Mouse (Mus musculus) midbrain, embryonic 12.5 days (tissue): ENCODE data around the gene Cdk20. TPM values are rescaled to one million over a fixed set of nuclear protein-coding genes. Genes with fewer than 3 reads are reported as not detected.

Experiments
- ATAC-seq: fragments of 200-750 bp; cut with Nextera tagmentation; 2 replicates; pipeline ENCODE4 v1.8.0; 2017; ENCODE audit warnings: low read depth, moderate TSS enrichment, moderate library complexity; ENCODE audit not compliant: low FRiP score
- H3K27ac ChIP-seq: fragments of 300-500 bp; sonication (generic); replicated peaks from 2 replicates; pipeline ENCODE4 v1.5.1; 2016; ENCODE audit warnings: mild to moderate bottlenecking
- H3K27me3 ChIP-seq: fragments of 300-500 bp; sonication (generic); 2 replicates; pipeline ENCODE4 v1.6.1; 2016; ENCODE audit warnings: mild to moderate bottlenecking
- H3K36me3 ChIP-seq: fragments of 300-500 bp; sonication (generic); 2 replicates; pipeline ENCODE4 v1.6.1; 2016
- H3K4me1 ChIP-seq: fragments of 300-500 bp; sonication (generic); 2 replicates; pipeline ENCODE4 v1.6.1; 2016
- H3K4me2 ChIP-seq: fragments of 300-500 bp; sonication (generic); replicated peaks from 2 replicates; pipeline ENCODE4 v1.6.1; 2016; ENCODE audit warnings: mild to moderate bottlenecking, moderate library complexity
- H3K4me3 ChIP-seq: fragments of 300-500 bp; sonication (generic); 2 replicates; pipeline ENCODE4 v1.5.1; 2016; ENCODE audit warnings: mild to moderate bottlenecking
- H3K9ac ChIP-seq: fragments of 300-500 bp; sonication (generic); replicated peaks from 2 replicates; pipeline ENCODE4 v1.6.1; 2016; ENCODE audit warnings: mild to moderate bottlenecking, moderate library complexity
- H3K9me3 ChIP-seq: fragments of 300-500 bp; sonication (generic); 2 replicates; pipeline ENCODE4 v1.6.1; 2016; ENCODE audit warnings: mild to moderate bottlenecking
- WGBS: fragments of 180-500 bp; shearing (Covaris S2); methylation state at CpG from one replicate; pipeline ENCODE4 v1.1.7; 2016; 5-methylcytosine and 5-hydroxymethylcytosine counted together
- polyA plus RNA-seq: library from polyadenylated mRNA; unstranded; fragments of >200 nt; fragmentation: Nextera tagmentation; extraction: Ambion mirVana; gene quantifications from 2 replicates; pipeline ENCODE4 v1.2.1, GENCODE M21; 2016

The Cdk20 gene
- polyA plus RNA-seq, 1 experiment from 2014 or later, result 12.6 TPM

GRCm38 (mm10) chr13:64405550-64405949 lies 26.6 kb upstream of the Cdk20 start:
- 83% methylated on average over 6 of the region's 6 CpGs for WGBS
- no peak for ATAC-seq
- Histone ChIP-seq H3K27me3 (no peaks in the 10 kb centered on the region), H3K4me1 (no peaks in the 10 kb centered on the region), H3K9me3 (no peaks in the 10 kb centered on the region), H3K4me2 (no peak overlapping the region), H3K4me3 (no peak overlapping the region), H3K27ac (no peak overlapping the region), H3K36me3 (no peaks in the 10 kb centered on the region), H3K9ac (no peak overlapping the region)

DNA sequence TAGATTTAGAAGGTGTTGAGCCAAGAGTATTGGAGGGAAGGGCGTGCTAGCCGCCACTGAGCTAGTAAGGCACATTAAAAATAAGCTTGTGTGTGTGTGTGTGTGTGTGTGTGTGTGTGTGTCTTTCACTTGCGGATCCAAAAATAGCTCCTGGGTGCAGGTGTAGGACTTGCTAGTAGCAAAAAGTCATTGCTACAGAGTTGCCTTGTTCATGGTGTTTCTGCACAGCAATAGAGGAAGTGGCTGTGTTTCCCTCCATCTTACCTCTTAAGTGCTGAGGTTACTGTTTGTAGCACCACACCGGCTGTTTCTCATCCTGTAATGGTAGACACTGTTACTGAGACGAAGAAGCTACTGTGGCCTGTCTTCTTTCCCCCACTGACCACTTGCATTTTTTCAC lies 24.1 kb upstream of the Cdk20 start:
- H3K4me1 ChIP-seq, result no peaks in the 10 kb centered on the region
- no peaks in the 10 kb centered on the region for H3K9me3 ChIP-seq
- WGBS, result 88% methylated on average over 5 of the region's 5 CpGs
- ATAC-seq, result no peak
- no peak overlapping the region for H3K27ac ChIP-seq
- H3K36me3 ChIP-seq, result no peaks in the 10 kb centered on the region
- no peak overlapping the region for H3K4me3 ChIP-seq
- H3K4me2 ChIP-seq, result no peak overlapping the region
- no peaks in the 10 kb centered on the region for H3K27me3 ChIP-seq
- no peak overlapping the region for H3K9ac ChIP-seq

DNA sequence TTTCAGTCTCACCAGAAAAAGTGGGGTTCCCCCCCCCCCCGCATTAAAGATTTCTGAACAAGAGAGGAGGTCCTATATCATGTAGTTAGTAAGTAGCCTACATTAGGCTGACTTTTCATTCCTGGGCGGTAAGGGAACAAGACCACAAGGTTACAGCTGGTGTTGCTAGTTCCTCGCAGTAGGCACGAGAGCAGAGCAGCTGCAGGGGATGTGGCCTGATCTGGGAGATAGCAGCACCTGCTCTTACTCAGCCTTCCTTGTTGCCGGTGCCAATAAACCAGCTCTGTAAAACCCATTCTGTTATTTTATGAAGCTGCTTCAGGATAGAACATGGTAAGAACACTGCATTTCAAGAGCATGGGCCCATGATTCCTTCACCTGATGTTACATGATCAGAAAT lies 21.5 kb upstream of the Cdk20 start:
- WGBS, result 87% methylated on average over 5 of the region's 5 CpGs
- no peak for ATAC-seq

DNA sequence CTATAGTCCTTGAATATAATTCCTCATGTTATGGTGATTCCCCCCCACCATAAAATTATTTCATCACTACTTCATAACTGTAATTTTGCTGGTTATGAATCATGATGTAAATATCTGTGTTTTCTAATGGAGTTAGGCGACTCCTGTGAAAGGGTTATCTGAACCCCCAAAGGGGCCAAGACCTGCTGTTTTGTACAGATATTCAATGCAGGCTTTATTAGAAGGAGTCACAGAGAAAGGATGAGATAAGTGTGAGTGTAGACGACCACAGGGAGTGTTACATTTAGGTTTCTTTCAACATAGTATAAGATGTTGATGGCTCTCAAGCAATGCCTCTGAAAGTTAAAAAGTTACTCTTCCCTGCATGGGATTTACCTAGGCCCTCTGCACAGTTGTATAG lies 20.8 kb upstream of the Cdk20 start:
- Histone ChIP-seq H3K4me1 (no peaks in the 10 kb centered on the region), H3K27ac (no peak overlapping the region), H3K4me3 (no peak overlapping the region), H3K9ac (no peak overlapping the region), H3K9me3 (no peaks in the 10 kb centered on the region), H3K36me3 (no peaks in the 10 kb centered on the region), H3K4me2 (no peak overlapping the region), H3K27me3 (no peaks in the 10 kb centered on the region)
- WGBS, result 85% methylated on average over 2 of the region's 2 CpGs
- ATAC-seq, result no peak

More for the DNA sequence above, 21.5 kb upstream of the Cdk20 start:
- no peak overlapping the region for H3K4me2 ChIP-seq
- no peaks in the 10 kb centered on the region for H3K4me1 ChIP-seq
- no peaks in the 10 kb centered on the region for H3K36me3 ChIP-seq
- H3K4me3 ChIP-seq, result no peak overlapping the region
- H3K9me3 ChIP-seq, result no peaks in the 10 kb centered on the region
- no peaks in the 10 kb centered on the region for H3K27me3 ChIP-seq
- no peak overlapping the region for H3K9ac ChIP-seq
- H3K27ac ChIP-seq, result no peak overlapping the region

DNA sequence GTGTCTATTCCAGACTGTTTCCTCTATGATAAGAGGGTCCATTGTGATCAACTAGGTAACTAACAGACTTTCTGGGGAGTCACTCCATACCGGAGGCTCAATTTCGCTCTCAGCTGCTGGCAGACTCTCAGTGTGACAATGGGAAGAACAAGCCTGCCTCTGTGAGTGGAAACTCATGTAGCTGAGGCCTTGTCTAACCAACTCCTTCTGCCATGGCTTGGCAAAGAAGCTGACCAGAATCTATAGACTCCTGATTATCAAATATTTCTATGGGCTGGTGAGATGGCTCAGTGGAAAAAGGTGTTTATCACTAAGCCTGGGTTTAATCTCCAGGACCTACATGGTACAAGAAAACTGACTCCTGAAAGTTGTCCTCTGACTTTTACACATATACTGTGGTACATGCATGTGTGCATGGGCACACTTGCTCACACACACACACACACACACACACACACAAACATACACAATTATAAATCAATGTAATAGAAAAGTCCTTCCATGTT lies 19.3 kb upstream of the Cdk20 start:
- Histone ChIP-seq H3K27ac (no peak overlapping the region), H3K4me1 (no peaks in the 10 kb centered on the region)
- 81% methylated on average over 2 of the region's 2 CpGs for WGBS

GRCm38 (mm10) chr13:64415659-64416058 lies 16.5 kb upstream of the Cdk20 start:
- Histone ChIP-seq H3K4me2 (no peak overlapping the region), H3K27ac (no peak overlapping the region), H3K36me3 (no peaks in the 10 kb centered on the region), H3K4me3 (no peak overlapping the region), H3K9me3 (no peaks in the 10 kb centered on the region), H3K4me1 (no peaks in the 10 kb centered on the region), H3K27me3 (no peaks in the 10 kb centered on the region), H3K9ac (no peak overlapping the region)
- 87% methylated on average over 2 of the region's 2 CpGs for WGBS
- ATAC-seq, result no peak

More for the DNA sequence above, 19.3 kb upstream of the Cdk20 start:
- Histone ChIP-seq H3K4me3 (no peak overlapping the region), H3K36me3 (no peaks in the 10 kb centered on the region), H3K9me3 (no peaks in the 10 kb centered on the region), H3K4me2 (no peak overlapping the region), H3K27me3 (no peaks in the 10 kb centered on the region), H3K9ac (no peak overlapping the region)
- no peak for ATAC-seq

DNA sequence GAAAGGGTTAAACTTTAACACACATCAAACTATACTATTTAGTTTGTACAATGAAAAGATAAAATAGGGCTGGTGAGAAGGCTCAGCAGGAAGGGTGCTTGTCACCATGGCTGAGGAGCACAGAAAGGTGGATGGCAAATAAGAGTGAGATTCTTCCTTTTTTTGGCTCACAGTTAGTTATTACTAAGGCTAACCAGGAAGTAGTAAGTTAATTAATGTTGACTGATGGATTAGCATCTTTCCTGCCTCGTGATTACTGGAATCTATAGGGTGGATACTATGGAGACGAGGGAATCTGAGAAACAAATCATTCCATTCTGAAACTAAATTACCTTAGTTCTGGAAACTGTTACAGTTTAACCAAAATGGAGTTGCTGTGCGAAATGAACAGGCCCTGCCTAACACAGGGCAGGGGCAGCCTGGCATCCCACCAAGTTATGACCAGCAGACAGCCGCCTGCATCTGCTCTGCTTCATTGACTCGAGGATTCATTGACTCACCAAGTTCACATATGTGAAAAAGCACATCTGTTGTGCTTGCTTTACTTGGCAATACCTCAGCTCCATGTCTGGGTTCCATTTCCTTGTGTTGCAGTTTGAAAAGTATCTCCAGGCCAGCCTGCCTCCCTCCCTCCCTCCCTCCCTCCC lies 15.0 kb upstream of the Cdk20 start:
- Histone ChIP-seq H3K9ac (no peak overlapping the region), H3K27ac (no peak overlapping the region), H3K27me3 (no peaks in the 10 kb centered on the region), H3K9me3 (no peaks in the 10 kb centered on the region), H3K4me2 (no peak overlapping the region), H3K4me1 (no peaks in the 10 kb centered on the region), H3K36me3 (no peaks in the 10 kb centered on the region), H3K4me3 (no peak overlapping the region)
- WGBS, result 69% methylated on average over 5 of the region's 5 CpGs
- no peak for ATAC-seq

GRCm38 (mm10) chr13:64420847-64421246 lies 11.3 kb upstream of the Cdk20 start:
- no peaks in the 10 kb centered on the region for H3K4me1 ChIP-seq
- no peak for ATAC-seq
- H3K36me3 ChIP-seq, result no peaks in the 10 kb centered on the region
- no peak overlapping the region for H3K4me3 ChIP-seq
- H3K4me2 ChIP-seq, result no peak overlapping the region
- H3K9ac ChIP-seq, result no peak overlapping the region
- H3K27ac ChIP-seq, result no peak overlapping the region
- 86% methylated on average over 1 of the region's 1 CpGs for WGBS
- no peaks in the 10 kb centered on the region for H3K27me3 ChIP-seq
- H3K9me3 ChIP-seq, result no peaks in the 10 kb centered on the region

DNA sequence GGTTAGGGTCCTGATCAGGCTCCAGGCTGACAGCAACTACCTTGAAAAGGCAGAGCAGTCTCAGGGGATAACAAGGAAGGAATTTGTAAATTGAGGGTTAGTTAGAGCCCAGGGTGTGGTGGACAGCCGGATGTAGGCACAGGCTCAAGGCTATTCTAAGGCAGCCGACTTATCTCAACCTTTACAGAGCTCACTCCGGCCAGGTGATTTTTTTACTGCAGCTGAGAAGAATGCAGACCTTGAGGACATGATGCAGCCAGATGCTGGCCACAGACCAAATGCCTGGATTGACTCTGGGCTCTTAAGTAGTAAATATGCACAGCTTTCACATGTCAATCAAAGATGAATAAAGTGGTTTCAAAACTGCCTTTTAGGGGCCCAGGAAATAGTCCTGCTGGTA lies 10.7 kb upstream of the Cdk20 start:
- H3K4me2 ChIP-seq, result no peak overlapping the region
- no peaks in the 10 kb centered on the region for H3K27me3 ChIP-seq
- H3K36me3 ChIP-seq, result no peaks in the 10 kb centered on the region
- ATAC-seq, result no peak
- H3K9ac ChIP-seq, result no peak overlapping the region
- H3K27ac ChIP-seq, result no peak overlapping the region
- H3K4me1 ChIP-seq, result no peaks in the 10 kb centered on the region
- H3K9me3 ChIP-seq, result no peaks in the 10 kb centered on the region
- 71% methylated on average over 3 of the region's 3 CpGs for WGBS
- no peak overlapping the region for H3K4me3 ChIP-seq

DNA sequence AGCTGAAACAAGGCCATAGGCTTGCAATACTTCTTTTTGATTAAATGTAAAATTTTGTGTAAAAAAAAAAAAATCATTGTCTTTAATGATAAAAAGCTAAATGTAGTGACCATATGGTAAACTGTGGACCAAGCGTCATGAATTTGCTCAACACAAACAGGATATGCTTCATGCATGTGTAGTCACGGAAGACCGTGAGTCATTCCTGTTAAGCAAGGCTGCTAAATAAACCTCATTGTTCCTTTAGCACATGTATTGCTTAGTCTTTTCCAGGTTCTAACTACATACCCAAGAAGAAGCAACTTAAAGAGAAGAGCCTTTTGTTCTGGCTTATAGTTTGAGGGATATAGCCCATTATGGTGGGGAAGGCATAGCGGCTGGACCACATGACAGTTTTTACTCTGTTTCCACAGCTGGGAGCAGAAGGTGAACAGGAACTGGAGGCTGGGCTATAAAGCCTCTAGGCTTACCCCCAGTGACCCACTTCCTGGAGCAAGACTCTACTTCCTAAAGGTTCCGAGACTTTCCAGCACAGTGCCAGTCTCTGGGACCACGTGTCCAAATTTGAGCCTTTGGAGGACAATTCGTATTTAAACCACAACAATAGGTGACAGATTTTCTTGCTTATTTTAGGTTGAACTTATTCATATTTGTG lies 10.0 kb upstream of the Cdk20 start:
- Histone ChIP-seq H3K4me3 (no peak overlapping the region), H3K9ac (no peak overlapping the region), H3K36me3 (no peaks in the 10 kb centered on the region), H3K27me3 (no peaks in the 10 kb centered on the region), H3K4me1 (no peaks in the 10 kb centered on the region), H3K4me2 (no peak overlapping the region), H3K27ac (no peak overlapping the region), H3K9me3 (no peaks in the 10 kb centered on the region)
- 91% methylated on average over 7 of the region's 7 CpGs for WGBS
- no peak for ATAC-seq

- WGBS, result 90% methylated on average over 6 of the region's 6 CpGs
- H3K9me3 ChIP-seq, result no peaks in the 10 kb centered on the region
- H3K4me1 ChIP-seq, result no peaks in the 10 kb centered on the region
- no peaks in the 10 kb centered on the region for H3K27me3 ChIP-seq
- no peak for ATAC-seq
- H3K36me3 ChIP-seq, result no peaks in the 10 kb centered on the region
- H3K4me2 ChIP-seq, result no peak overlapping the region
- H3K27ac ChIP-seq, result no peak overlapping the region
- H3K9ac ChIP-seq, result no peak overlapping the region
- no peak overlapping the region for H3K4me3 ChIP-seq
Measured at GRCm38 (mm10) chr13:64422607-64422957, 9.5 kb upstream of the Cdk20 start.

GRCm38 (mm10) chr13:64424347-64424746 lies 7.8 kb upstream of the Cdk20 start:
- WGBS, result 69% methylated on average over 3 of the region's 3 CpGs
- no peak overlapping the region for H3K9ac ChIP-seq
- no peak for ATAC-seq
- no peak overlapping the region for H3K4me2 ChIP-seq
- H3K27me3 ChIP-seq, result no peaks in the 10 kb centered on the region
- H3K4me1 ChIP-seq, result no peaks in the 10 kb centered on the region
- H3K36me3 ChIP-seq, result no peaks in the 10 kb centered on the region
- no peaks in the 10 kb centered on the region for H3K9me3 ChIP-seq
- H3K4me3 ChIP-seq, result no peak overlapping the region
- H3K27ac ChIP-seq, result no peak overlapping the region

DNA sequence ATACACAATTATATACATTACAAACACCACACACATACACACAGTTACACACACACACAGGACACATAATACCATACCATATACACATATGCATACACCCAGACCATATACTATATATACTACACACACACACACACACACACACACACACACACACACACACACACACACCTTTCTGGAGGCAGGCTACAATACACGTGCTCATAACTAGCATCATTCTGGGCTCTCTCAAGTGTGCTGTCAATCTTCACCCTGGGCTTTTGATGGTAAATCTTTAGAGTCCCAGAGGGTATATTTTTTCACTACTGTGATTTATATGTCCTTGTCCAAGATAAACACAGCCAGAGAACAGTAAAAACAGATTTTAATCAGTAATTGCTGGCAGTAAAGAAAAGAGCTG lies 6.8 kb upstream of the Cdk20 start:
- Histone ChIP-seq H3K4me1 (no peaks in the 10 kb centered on the region), H3K27ac (no peak overlapping the region), H3K4me3 (no peak overlapping the region), H3K27me3 (no peaks in the 10 kb centered on the region), H3K4me2 (no peak overlapping the region), H3K36me3 (no peaks in the 10 kb centered on the region), H3K9me3 (no peaks in the 10 kb centered on the region), H3K9ac (no peak overlapping the region)
- ATAC-seq, result no peak
- WGBS, result 67% methylated on average over 1 of the region's 1 CpGs
